Mouse (Mus musculus) lung, adult 2 months (tissue): ENCODE results near the gene Pkhd1. TPM values are rescaled to one million over a fixed set of nuclear protein-coding genes. Genes with fewer than 3 reads are reported as not detected.

ENCODE experiments used
- DNase-seq: peaks from one replicate; pipeline ENCODE4 v3.0.0; 2022
- H3K4me1 ChIP-seq: fragments of 200-500 bp; 2 replicates; pipeline ENCODE4 v1.6.1; 2011; ENCODE audit warnings: low read length; ENCODE audit not compliant: control insufficient read depth, insufficient read depth
- H3K4me3 ChIP-seq: fragments of 200-500 bp; replicated peaks from 2 replicates; pipeline ENCODE3; 2011; ENCODE audit warnings: low read depth, mild to moderate bottlenecking, control low read depth, low read length; ENCODE audit errors: extremely low read depth
- CTCF ChIP-seq: fragments of 200-500 bp; IDR thresholded peaks from 2 replicates; pipeline ENCODE4 v1.5.1; 2011; ENCODE audit warnings: mild to moderate bottlenecking, low read length, control low read depth; ENCODE audit not compliant: insufficient read depth
- POLR2A ChIP-seq: fragments of 200-500 bp; IDR thresholded peaks from 2 replicates; pipeline ENCODE4 v1.6.1; 2011; ENCODE audit warnings: low read depth, mild to moderate bottlenecking, control low read depth, low read length, borderline replicate concordance; ENCODE audit errors: extremely low read depth
- WGBS: fragments of 180-500 bp; shearing (Covaris S2); methylation state at CpG from one replicate; pipeline ENCODE4 v1.1.7; 2018; 5-methylcytosine and 5-hydroxymethylcytosine counted together
- polyA plus RNA-seq: library from polyadenylated mRNA; depleted of rRNA; stranded (reverse); fragments of >200 nt; gene quantifications from 2 replicates; pipeline ENCODE4 v1.2.3, GENCODE M21; 2012

Pkhd1 gene
- polyA plus RNA-seq, 1 experiment = 0.19 TPM

DNA sequence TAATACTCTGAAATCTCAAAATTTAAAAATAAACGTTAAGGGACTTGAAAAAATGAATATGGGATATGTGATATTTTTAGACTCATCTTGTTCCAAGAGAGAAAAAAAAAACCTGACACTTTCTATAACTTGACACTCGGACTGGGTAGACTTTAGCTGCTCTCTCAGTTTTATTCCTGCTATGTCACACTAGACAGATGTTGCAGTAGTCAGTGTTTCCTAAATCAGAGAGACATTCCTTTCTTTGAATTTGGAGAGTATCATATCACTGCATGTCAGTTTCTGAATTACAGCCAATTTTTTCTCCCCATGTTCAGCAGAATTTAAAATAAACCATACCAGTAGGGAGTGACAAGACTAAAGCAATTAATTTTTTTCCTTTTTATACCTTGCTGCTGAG lies 2.7 kb upstream of the Pkhd1 start:
- H3K4me1 ChIP-seq = no peaks in the 10 kb centered on the region
- H3K4me3 ChIP-seq = no peak overlapping the region
- TF ChIP-seq CTCF (no peak), POLR2A (no peak)
- no peak for DNase-seq
- 44% methylated on average over 2 of the region's 2 CpGs for WGBS

DNA sequence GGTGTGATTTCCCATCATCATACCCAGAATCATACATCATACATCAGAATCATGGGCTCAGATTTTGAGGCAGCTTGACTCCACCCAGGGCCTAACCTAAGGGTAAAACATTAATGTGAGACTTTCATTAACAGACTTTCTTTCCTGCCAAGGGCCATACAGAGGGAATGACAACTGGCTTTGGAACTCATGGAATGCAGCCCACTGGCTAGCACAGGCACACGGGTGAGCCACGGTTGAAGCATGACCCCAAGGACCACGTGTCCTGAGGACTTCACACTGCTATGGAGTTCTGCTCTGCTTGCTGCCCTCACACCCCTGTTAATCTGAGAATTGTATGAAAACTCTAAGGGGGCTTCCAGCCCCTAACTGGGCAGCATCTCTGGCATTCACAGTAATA lies 1.5 kb upstream of the Pkhd1 start:
- Histone ChIP-seq H3K4me1 (no peaks in the 10 kb centered on the region), H3K4me3 (no peak overlapping the region)
- whole genome bisulfite sequencing = 29% methylated on average over 3 of the region's 3 CpGs
- DNase-seq = no peak
- no peak for TF ChIP-seq POLR2A
- no peak for TF ChIP-seq CTCF

DNA sequence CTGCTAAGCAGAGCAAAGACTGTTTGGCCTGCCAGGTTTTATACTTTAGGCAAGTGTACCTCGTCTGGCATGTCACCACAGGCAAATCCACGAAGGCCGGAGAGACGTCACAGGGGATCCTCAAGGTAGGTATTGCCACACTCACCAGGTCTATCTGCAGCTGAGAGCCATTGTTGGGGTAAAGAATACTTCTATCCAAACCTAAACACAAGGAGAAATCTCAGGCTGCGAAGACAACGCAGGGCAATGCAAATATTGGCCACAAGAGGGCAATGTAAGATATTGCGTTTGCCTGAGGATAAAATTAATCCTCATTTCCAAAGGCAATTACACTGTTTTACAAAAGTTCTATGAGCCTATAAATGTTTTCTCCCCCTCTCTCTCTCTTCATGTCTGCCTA lies 5.2 kb downstream of the Pkhd1 start:
- DNase-seq = peak; percentile 33
- TF ChIP-seq CTCF (peak; percentile 29; the same call in 1 of the 2 replicates), POLR2A (no peak)
- WGBS = 27% methylated on average over 7 of the region's 7 CpGs

DNA sequence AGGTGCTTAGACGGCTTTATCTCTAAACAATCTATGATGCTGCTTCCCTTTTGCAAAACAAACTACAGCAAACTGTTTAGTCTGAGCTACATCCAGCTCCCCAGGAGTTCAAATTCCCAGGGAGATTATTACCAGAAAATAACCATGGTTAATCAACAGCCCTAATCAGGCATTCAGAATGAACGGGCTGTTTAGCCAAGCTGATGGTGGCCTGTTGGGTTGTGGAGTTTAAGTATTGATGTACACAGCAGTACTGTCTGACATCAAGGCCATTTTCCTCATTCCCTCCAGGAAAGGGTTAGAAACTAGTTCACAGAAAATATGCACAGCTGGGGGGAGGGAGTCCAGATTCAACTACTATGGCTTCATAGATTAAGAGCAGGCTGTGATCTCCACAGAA lies 12.4 kb downstream of the Pkhd1 start:
- WGBS = 71% methylated on average over 2 of the region's 2 CpGs
- no peak for TF ChIP-seq CTCF
- no peak for TF ChIP-seq POLR2A
- H3K4me1 ChIP-seq = no peaks in the 10 kb centered on the region
- no peak for DNase-seq
- no peak overlapping the region for H3K4me3 ChIP-seq

More for the DNA sequence above, 5.2 kb downstream of the Pkhd1 start:
- Histone ChIP-seq H3K4me1 (no peaks in the 10 kb centered on the region), H3K4me3 (no peak overlapping the region)

DNA sequence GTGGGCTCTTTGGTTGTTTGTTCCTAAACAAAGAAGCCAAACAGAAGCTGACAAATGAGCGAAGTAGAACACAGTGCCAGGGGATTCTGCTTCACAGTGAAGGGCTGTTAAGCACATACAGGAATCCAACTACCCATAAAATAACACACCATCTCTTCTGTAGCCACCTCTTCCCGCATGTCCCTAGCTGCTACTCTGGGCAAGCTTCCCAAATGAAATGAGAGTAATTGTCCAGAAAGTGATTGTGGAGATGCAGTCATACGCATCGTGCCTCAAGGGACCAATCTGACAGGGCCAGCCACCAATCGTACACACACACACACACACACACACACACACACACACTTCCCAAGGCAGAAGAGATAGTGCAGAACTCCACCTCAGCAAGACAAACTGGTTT lies 27.4 kb downstream of the Pkhd1 start:
- Histone ChIP-seq H3K4me1 (no peaks in the 10 kb centered on the region), H3K4me3 (no peak overlapping the region)
- no peak for TF ChIP-seq POLR2A
- 74% methylated on average over 5 of the region's 5 CpGs for WGBS
- DNase-seq = no peak

DNA sequence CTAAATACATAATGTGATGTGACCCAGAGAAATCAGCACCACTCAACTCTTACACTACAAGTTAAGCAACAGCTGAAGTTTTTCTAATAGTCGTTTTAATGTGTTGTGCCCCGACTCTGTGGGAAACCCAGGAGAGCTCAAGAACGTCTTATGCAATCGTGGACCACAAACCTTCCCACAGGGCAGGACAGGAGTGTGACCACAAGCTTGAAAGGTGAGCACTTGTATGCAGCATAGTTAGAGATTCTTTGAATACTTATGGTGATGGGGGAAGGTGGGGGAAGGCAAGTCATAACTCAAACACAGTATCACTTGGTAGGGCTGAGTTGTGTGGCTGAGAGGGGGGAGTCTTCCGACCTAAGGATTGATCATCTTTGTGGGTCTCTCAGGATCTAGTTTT lies 46.4 kb downstream of the Pkhd1 start:
- H3K4me1 ChIP-seq = no peaks in the 10 kb centered on the region
- no peak overlapping the region for H3K4me3 ChIP-seq
- DNase-seq = no peak
- no peak for TF ChIP-seq POLR2A
- no peak for TF ChIP-seq CTCF
- WGBS = 60% methylated on average over 5 of the region's 5 CpGs

DNA sequence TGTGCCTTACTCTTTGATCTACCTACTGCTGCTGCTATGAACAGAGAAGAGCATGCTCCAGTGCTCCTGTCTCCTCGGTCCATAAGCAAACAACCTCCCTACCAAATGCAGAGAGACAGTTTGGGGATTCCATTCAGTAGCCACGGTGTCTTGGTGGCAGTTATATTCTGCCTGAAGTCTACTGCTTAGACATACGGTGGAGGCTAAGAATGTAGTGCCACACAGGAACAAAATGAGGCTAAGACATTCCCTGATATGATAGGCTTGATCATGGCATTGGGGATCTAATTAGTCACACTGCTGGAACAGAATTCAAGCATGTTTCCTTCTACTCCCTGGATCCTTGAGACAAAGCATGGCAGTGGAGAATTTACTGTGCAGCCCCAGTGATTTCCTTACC lies 48.4 kb downstream of the Pkhd1 start:
- no peak overlapping the region for H3K4me3 ChIP-seq
- TF ChIP-seq POLR2A (no peak), CTCF (no peak)
- DNase-seq = no peak
- 65% methylated on average over 3 of the region's 3 CpGs for WGBS
- no peaks in the 10 kb centered on the region for H3K4me1 ChIP-seq

DNA sequence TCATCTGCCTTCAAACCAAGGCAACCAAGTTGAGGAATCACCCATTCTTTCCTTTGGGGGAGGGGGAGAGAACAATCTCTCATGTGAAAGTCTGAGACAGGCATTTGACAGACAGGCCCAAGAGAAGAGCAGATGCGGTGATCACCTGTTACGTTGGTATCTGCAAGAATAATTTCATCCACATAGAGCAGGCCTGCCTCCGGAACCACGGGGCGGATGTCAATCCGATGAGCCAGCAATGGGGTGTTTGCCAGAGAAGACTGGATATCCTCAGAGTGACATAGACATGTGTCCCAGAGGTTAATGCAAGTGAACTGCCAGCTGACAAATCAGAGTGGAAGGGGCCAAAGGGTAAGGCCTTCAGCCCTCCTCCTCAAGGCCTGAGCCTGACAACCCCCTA lies 59.4 kb downstream of the Pkhd1 start:
- Histone ChIP-seq H3K4me1 (no peaks in the 10 kb centered on the region), H3K4me3 (no peak overlapping the region)
- no peak for DNase-seq
- no peak for TF ChIP-seq CTCF
- TF ChIP-seq POLR2A = no peak
- WGBS = 87% methylated on average over 6 of the region's 6 CpGs

DNA sequence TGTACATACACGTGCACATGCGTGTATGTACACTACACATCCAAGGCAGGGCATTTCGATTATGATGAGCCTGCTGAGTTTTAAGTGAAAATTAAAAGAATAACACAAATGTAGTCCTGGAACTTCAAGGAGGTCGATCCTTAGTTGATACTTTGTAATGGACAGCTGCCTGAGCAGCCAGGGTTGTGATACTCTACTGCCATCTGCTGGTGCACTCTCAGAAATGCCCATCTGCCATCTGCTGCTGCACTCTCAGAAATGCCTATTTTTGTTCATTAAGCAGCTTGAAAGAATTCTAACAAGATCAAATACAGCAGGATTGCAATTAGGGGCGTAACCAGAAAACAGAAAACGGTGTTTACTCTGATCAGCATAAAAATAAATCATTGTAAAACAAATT lies 63.5 kb downstream of the Pkhd1 start:
- peak; percentile 9 for DNase-seq
- no peak for TF ChIP-seq POLR2A
- peak; percentile 71 for TF ChIP-seq CTCF
- 22% methylated on average over 6 of the region's 6 CpGs for WGBS
- Histone ChIP-seq H3K4me3 (no peak overlapping the region), H3K4me1 (no peaks in the 10 kb centered on the region)

DNA sequence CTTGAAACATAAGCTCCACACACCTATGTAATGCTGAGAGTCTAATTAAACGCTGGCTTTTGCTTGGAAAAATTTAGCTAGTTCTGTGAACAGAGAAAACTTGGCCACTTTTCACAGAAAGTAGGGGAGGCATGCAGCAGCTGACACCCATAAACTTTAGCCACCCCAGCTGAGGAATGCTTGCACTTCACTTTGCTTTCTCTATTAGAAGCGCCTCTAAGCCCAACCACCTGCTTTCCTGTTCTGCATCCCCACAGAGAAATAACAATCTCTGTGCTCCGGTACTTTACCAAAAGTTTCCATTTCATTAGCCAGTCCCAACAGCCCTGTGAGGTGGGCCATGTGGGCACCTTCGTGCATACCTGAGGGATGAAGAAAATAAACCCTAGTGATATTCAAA lies 66.5 kb downstream of the Pkhd1 start:
- TF ChIP-seq POLR2A (no peak), CTCF (no peak)
- WGBS = 64% methylated on average over 4 of the region's 4 CpGs
- Histone ChIP-seq H3K4me3 (no peak overlapping the region), H3K4me1 (no peaks in the 10 kb centered on the region)
- DNase-seq = no peak

DNA sequence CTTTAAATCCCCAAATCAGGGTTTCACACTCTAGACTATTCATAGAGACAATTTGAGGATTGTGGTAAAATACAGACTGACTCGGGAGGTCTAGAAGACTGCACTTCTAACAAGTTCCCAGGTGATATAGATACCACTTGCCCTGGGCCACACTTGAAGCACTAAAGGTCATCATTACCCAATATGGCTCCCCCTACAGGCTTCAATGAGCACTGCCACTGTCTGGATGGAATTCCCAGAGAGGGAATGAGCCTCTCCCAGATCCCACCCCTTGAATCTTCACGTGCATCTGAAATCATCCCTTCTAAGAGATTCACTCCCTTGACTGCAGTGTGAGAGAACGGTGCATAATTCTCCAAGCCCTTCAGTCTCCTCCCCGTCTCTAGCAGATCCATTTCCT lies 73.3 kb downstream of the Pkhd1 start:
- no peaks in the 10 kb centered on the region for H3K4me1 ChIP-seq
- no peak overlapping the region for H3K4me3 ChIP-seq
- WGBS = 65% methylated on average over 4 of the region's 4 CpGs
- TF ChIP-seq CTCF (no peak), POLR2A (no peak)
- no peak for DNase-seq
